Mouse (Mus musculus): ENCODE measurements around the gene Atp11a.
A peak's percentile ranks its signal among the peaks of the same experiment; 100 is the strongest.

GRCm38 (mm10) chr8:12803121-12803520, 46.3 kb downstream of the Atp11a start:
- TF ChIP-seq CTCF (IDR thresholded peaks at IDR 0.05) (no peak), EP300 (IDR thresholded peaks at IDR 0.05) (peak; percentile 87)

All from lung, postnatal 0 days (tissue).